Mouse (Mus musculus) forebrain, embryonic 14.5 days (tissue): ENCODE results near the gene Prr3. TPM values are rescaled to one million over a fixed set of nuclear protein-coding genes. Genes with fewer than 3 reads are reported as not detected.

Experiments
- ATAC-seq: fragments of 200-750 bp; cut with Nextera tagmentation; 2 replicates; pipeline ENCODE4 v1.8.0; 2017; ENCODE audit warnings: mild to moderate bottlenecking, moderate library complexity
- DNase-seq: peaks from one replicate; pipeline ENCODE4 v3.0.0-alpha.2; 2015; ENCODE audit warnings: low spot score
- H3K27ac ChIP-seq: fragments of 300-500 bp; sonication (generic); 2 replicates; pipeline ENCODE4 v1.5.1; 2014; ENCODE audit warnings: low read depth, mild to moderate bottlenecking, control low read depth, low read length, moderate library complexity
- H3K27me3 ChIP-seq: fragments of 300-500 bp; sonication (generic); replicated peaks from 2 replicates; pipeline ENCODE4 v1.6.1; 2014; ENCODE audit warnings: low read length, control low read depth, mixed read lengths; ENCODE audit not compliant: control insufficient read depth, insufficient read depth
- H3K36me3 ChIP-seq: fragments of 300-500 bp; sonication (generic); 2 replicates; pipeline ENCODE4 v1.6.1; 2014; ENCODE audit warnings: low read length, control low read depth; ENCODE audit not compliant: control insufficient read depth, insufficient read depth
- H3K4me1 ChIP-seq: fragments of 300-500 bp; sonication (generic); 2 replicates; pipeline ENCODE4 v1.6.1; 2014; ENCODE audit warnings: antibody characterized with exemption, low read length, control low read depth; ENCODE audit not compliant: control insufficient read depth, insufficient read depth
- H3K4me2 ChIP-seq: fragments of 300-500 bp; sonication (generic); 2 replicates; pipeline ENCODE4 v1.6.1; 2014; ENCODE audit warnings: mild to moderate bottlenecking, control low read depth, low read length
- H3K4me3 ChIP-seq: fragments of 300-500 bp; sonication (generic); 2 replicates; pipeline ENCODE4 v1.5.1; 2014; ENCODE audit warnings: low read depth, low read length, control low read depth
- H3K9ac ChIP-seq: fragments of 300-500 bp; sonication (generic); 2 replicates; pipeline ENCODE4 v1.6.1; 2014; ENCODE audit warnings: mild to moderate bottlenecking, low read length, control low read depth, moderate library complexity
- H3K9me3 ChIP-seq: fragments of 300-500 bp; sonication (generic); replicated peaks from 2 replicates; pipeline ENCODE4 v1.6.1; 2016; ENCODE audit warnings: low read length, control low read depth, mixed read lengths; ENCODE audit not compliant: control insufficient read depth
- WGBS: fragments of 180-500 bp; shearing (Covaris S2); extraction: QIAGEN DNeasy Blood & Tissue Kit; methylation state at CpG from one replicate; pipeline ENCODE4 v1.1.7; 2014; 5-methylcytosine and 5-hydroxymethylcytosine counted together
- microRNA counts: library from miRNA; unstranded; fragments of <30 nt; microRNA quantifications from one replicate; lab custom pipeline; 2016
- microRNA-seq: library from miRNA; unstranded; fragments of <30 nt; microRNA quantifications from one replicate; pipeline ENCODE4, GENCODE M21; 2016
- polyA plus RNA-seq: library from polyadenylated mRNA; unstranded; fragments of >200 nt; fragmentation: Nextera tagmentation; extraction: Ambion mirVana; gene quantifications from 2 replicates; pipeline ENCODE4 v1.2.1, GENCODE M21; 2014

The Prr3 gene
- polyA plus RNA-seq, 1 experiment from 2014 or later = 58.5 TPM

DNA sequence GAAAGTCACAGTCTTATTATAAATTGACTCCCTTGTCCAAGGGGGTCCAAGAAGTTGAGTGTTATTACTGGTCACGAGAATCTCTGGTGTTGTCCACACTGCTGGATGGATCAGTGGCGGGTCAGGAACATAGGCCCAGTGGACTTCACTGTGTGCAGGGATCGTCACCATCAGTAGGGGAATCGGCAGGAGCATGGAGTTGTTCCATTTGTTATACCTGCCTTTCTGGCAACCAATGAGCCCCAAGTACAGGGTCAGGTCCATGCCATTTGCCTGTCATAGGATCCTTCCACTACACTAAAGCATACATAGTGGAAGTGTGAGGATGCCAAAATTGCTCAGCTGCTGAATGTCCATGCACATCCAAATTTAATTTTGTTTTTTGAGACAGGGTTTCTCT lies 47.4 kb downstream of the Prr3 start:
- H3K9ac ChIP-seq = no peak overlapping the region
- no peak overlapping the region for H3K4me3 ChIP-seq
- no peaks in the 10 kb centered on the region for H3K9me3 ChIP-seq
- no peak overlapping the region for H3K27ac ChIP-seq
- peaks cover 39% of the 10 kb centered on the region for H3K36me3 ChIP-seq
- no peaks in the 10 kb centered on the region for H3K4me1 ChIP-seq
- H3K27me3 ChIP-seq = no peaks in the 10 kb centered on the region
- WGBS = 85% methylated on average over 4 of the region's 4 CpGs
- DNase-seq (no peak), ATAC-seq (no peak)
- no peak overlapping the region for H3K4me2 ChIP-seq

DNA sequence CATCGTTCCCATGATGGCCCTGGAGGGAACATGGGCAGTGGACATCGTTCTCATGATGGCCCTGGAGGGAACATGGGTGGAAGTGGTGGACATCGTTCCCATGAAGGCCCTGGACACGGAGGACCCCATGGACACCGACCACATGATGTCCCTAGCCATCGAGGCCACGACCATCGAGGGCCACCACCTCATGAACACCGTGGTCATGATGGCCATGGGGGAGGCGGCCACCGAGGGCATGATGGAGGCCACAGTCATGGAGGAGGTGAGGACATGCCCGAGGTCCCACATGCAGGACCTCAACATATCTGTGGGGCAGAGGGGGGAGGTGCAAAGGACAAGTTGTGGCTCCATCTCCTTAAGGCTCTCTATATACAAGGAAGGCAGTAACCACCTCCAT lies 49.4 kb downstream of the Prr3 start:
- DNase-seq (no peak), ATAC-seq (no peak)
- Histone ChIP-seq H3K9ac (no peak overlapping the region), H3K4me2 (no peak overlapping the region), H3K36me3 (peaks cover 55% of the 10 kb centered on the region), H3K4me3 (no peak overlapping the region), H3K27me3 (no peaks in the 10 kb centered on the region), H3K4me1 (no peaks in the 10 kb centered on the region), H3K9me3 (no peaks in the 10 kb centered on the region), H3K27ac (no peak overlapping the region)
- WGBS = 98% methylated on average over 12 of the region's 12 CpGs

DNA sequence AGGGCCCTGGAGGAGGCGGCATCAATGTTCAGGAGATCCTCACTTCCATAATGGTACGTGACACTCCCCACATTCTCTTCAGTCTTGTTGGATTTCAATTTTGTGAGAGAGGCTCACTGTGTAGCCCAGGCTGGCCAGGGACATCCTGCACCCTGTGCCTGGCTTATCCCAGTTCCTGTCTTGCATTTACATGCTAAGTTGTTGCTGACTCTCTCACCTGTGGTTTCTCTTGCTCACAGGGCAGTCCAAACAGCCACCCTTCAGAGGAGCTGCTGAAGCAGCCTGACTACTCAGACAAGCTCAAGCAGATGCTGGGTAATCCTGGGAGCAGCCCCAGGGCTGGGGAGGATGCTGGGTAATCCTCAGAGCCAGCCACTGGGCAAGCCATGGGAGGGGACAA lies 50.5 kb downstream of the Prr3 start:
- Histone ChIP-seq H3K9ac (no peak overlapping the region), H3K4me2 (no peak overlapping the region), H3K9me3 (no peaks in the 10 kb centered on the region), H3K27me3 (no peaks in the 10 kb centered on the region), H3K27ac (no peak overlapping the region), H3K36me3 (peaks cover 66% of the 10 kb centered on the region), H3K4me1 (no peaks in the 10 kb centered on the region), H3K4me3 (no peak overlapping the region)
- DNase-seq = no peak
- ATAC-seq = no peak
- WGBS = 91% methylated on average over 2 of the region's 2 CpGs

DNA sequence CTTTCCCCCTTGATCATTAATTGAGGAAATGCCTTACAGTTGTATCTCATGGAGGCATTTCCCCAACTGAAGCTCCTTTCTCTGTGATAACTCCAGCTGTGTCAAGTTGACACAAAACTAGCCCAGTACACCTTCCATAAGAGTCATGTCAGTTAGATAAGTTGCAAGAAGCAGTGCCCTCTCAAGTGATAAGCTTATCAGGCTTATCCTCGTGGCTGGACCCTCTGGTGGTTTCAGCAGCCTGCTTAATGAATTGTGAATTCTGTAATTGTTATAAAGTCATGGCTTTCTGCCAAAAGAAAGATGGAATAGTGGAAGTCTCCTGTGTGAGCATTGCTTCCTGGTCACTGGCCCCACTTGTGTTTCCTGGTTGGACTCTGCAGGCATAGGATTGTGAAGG lies 52.6 kb downstream of the Prr3 start:
- DNase-seq (no peak), ATAC-seq (no peak)
- Histone ChIP-seq H3K4me1 (no peaks in the 10 kb centered on the region), H3K27me3 (no peaks in the 10 kb centered on the region), H3K36me3 (peaks cover 77% of the 10 kb centered on the region), H3K4me2 (no peak overlapping the region), H3K27ac (no peak overlapping the region), H3K4me3 (no peak overlapping the region), H3K9ac (no peak overlapping the region), H3K9me3 (no peaks in the 10 kb centered on the region)
- 79% methylated on average over 1 of the region's 1 CpGs for WGBS

DNA sequence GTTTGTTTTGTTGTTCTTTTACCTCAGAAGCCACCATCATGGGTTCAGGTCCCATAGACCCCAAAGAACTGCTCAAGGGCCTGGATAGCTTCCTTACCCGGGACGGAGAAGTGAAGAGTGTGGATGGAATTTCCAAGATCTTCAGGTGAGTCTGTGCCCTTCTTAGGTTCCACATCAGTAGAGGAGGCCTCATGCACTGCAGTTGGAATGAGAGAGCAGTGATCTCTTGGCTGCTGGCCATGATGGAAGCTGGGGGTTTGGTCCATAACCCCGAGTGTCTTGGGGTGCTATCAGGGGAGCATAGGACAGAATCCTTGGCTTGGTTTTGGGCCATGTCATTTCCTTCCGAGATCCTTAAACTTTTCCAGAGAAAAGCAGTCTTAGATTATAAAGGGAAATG lies 56.8 kb downstream of the Prr3 start:
- Histone ChIP-seq H3K27me3 (no peaks in the 10 kb centered on the region), H3K27ac (no peak overlapping the region), H3K9me3 (no peaks in the 10 kb centered on the region), H3K4me1 (peaks cover 20% of the 10 kb centered on the region), H3K9ac (no peak overlapping the region), H3K36me3 (peaks cover 48% of the 10 kb centered on the region), H3K4me3 (no peak overlapping the region), H3K4me2 (no peak overlapping the region)
- DNase-seq (no peak), ATAC-seq (no peak)
- 91% methylated on average over 4 of the region's 4 CpGs for WGBS

DNA sequence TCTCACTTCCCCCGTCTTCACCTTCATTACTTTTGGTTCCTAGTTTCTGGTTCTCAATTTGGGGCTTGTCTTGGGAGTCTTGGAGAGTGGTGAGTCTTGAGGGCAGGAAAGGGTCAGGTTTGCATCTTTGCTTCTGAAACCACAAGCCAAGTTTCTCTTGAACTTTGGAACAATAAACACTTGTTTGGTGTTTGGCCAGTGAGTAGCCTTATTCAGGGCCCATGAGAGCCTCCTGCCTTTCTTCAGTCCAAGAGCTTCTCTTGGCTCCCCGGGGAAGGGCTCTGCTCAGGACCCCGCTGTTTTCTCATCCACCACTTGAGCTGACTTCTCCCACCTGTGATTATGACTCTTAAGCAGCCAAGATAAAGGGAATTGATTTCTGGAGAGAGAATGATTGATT lies 57.5 kb downstream of the Prr3 start:
- H3K9me3 ChIP-seq = no peaks in the 10 kb centered on the region
- H3K4me1 ChIP-seq = peaks cover 20% of the 10 kb centered on the region
- H3K27me3 ChIP-seq = no peaks in the 10 kb centered on the region
- DNase-seq (no peak), ATAC-seq (no peak)
- no peak overlapping the region for H3K9ac ChIP-seq
- 82% methylated on average over 3 of the region's 3 CpGs for WGBS
- H3K4me3 ChIP-seq = no peak overlapping the region
- H3K27ac ChIP-seq = no peak overlapping the region; the same call in 1 of the 2 replicates
- H3K36me3 ChIP-seq = peaks cover 43% of the 10 kb centered on the region
- no peak overlapping the region for H3K4me2 ChIP-seq

MicroRNAs encoded within 50 kb of the gene (microRNA counts, 519-probe panel; counts per million panel counts)
- microRNA mmu-miR-877 (lab: Ali Mortazavi, UCI) = not detected

Small RNAs within 50 kb of the gene (microRNA-seq; reads per million reads assigned to microRNA genes)
- gene Mir877 = 68.2 reads per million, percentile 52 among the genes with 10 or more reads in this experiment

Other genes with a start within 250 kb of the Prr3 start
- gene Ier3, start 158.6 kb downstream of the Prr3 start, polyA plus RNA-seq = 4.6 and 5.0 TPM in 2 replicates
- gene Flot1, start 157.0 kb downstream of the Prr3 start, polyA plus RNA-seq = 68.5 and 78.2 TPM in 2 replicates
- gene Tubb5, start 141.9 kb downstream of the Prr3 start, polyA plus RNA-seq = 2,004 and 2,051 TPM in 2 replicates
- gene Mdc1, start 138.7 kb downstream of the Prr3 start, polyA plus RNA-seq = 12.2 and 14.4 TPM in 2 replicates
- gene Nrm, start 118.9 kb downstream of the Prr3 start, polyA plus RNA-seq = 23.9 and 29.6 TPM in 2 replicates
- gene Ppp1r18, start 114.6 kb downstream of the Prr3 start, polyA plus RNA-seq = 21.2 and 22.0 TPM in 2 replicates
- 29.3 and 31.8 TPM in 2 replicates for gene Dhx16, start 100.4 kb downstream of the Prr3 start, polyA plus RNA-seq
- 30.4 and 34.3 TPM in 2 replicates for gene 2310061I04Rik, start 82.8 kb downstream of the Prr3 start, polyA plus RNA-seq
- 313 and 439 TPM in 2 replicates for gene Atat1, start 70.2 kb downstream of the Prr3 start, polyA plus RNA-seq
- gene Mrps18b, start 63.8 kb downstream of the Prr3 start, polyA plus RNA-seq = 58.4 and 68.8 TPM in 2 replicates
- gene Ppp1r10, start 63.8 kb downstream of the Prr3 start, polyA plus RNA-seq = 34.9 and 44.5 TPM in 2 replicates
- 55.8 and 78.1 TPM in 2 replicates for gene Abcf1, start 10.5 kb downstream of the Prr3 start, polyA plus RNA-seq
- 27.9 and 35.7 TPM in 2 replicates for gene Gnl1, start 385 bp downstream of the Prr3 start, polyA plus RNA-seq
- 2.3 and 4.8 TPM in 2 replicates for gene H2-T24, start 40.3 kb upstream of the Prr3 start, polyA plus RNA-seq
- 4.5 and 5.6 TPM in 2 replicates for gene H2-T23, start 52.6 kb upstream of the Prr3 start, polyA plus RNA-seq
- 6.2 and 7.1 TPM in 2 replicates for gene H2-T22, start 62.5 kb upstream of the Prr3 start, polyA plus RNA-seq
- not detected in 2 replicates for gene Gm6034, start 62.7 kb upstream of the Prr3 start, polyA plus RNA-seq
- gene Gm11127, start 78.1 kb upstream of the Prr3 start, polyA plus RNA-seq = not detected in 2 replicates
- gene Gm19684, start 141.4 kb upstream of the Prr3 start, polyA plus RNA-seq = not detected in 2 replicates
- gene Gm7030, start 149.2 kb upstream of the Prr3 start, polyA plus RNA-seq = not detected in 2 replicates
- not detected in 2 replicates for gene Gm8909, start 188.3 kb upstream of the Prr3 start, polyA plus RNA-seq
- gene H2-T3, start 210.1 kb upstream of the Prr3 start, polyA plus RNA-seq = not detected in 2 replicates